Mouse (Mus musculus) neural tube, embryonic 12.5 days (tissue): Measurements from ENCODE around the gene Tmem190. TPM values are rescaled to one million over a fixed set of nuclear protein-coding genes. Genes with fewer than 3 reads are reported as not detected.

ENCODE experiments used
- ATAC-seq: fragments of 200-750 bp; cut with Nextera tagmentation; 2 replicates; pipeline ENCODE4 v1.8.0; 2017; ENCODE audit warnings: low read depth, mild to moderate bottlenecking, moderate TSS enrichment, moderate library complexity; ENCODE audit not compliant: low FRiP score
- H3K27ac ChIP-seq: fragments of 300-500 bp; sonication (generic); 2 replicates; pipeline ENCODE4 v1.5.1; 2016
- H3K27me3 ChIP-seq: fragments of 300-500 bp; sonication (generic); replicated peaks from 2 replicates; pipeline ENCODE4 v1.6.1; 2016; ENCODE audit warnings: mild to moderate bottlenecking
- H3K36me3 ChIP-seq: fragments of 300-500 bp; sonication (generic); 2 replicates; pipeline ENCODE4 v1.6.1; 2016; ENCODE audit warnings: mild to moderate bottlenecking
- H3K4me1 ChIP-seq: fragments of 300-500 bp; sonication (generic); 2 replicates; pipeline ENCODE4 v1.6.1; 2016
- H3K4me2 ChIP-seq: fragments of 300-500 bp; sonication (generic); replicated peaks from 2 replicates; pipeline ENCODE4 v1.6.1; 2016; ENCODE audit warnings: mild to moderate bottlenecking
- H3K4me3 ChIP-seq: fragments of 300-500 bp; sonication (generic); 2 replicates; pipeline ENCODE4 v1.5.1; 2016
- H3K9ac ChIP-seq: fragments of 300-500 bp; sonication (generic); 2 replicates; pipeline ENCODE4 v1.6.1; 2016; ENCODE audit warnings: mild to moderate bottlenecking
- H3K9me3 ChIP-seq: fragments of 300-500 bp; sonication (generic); 2 replicates; pipeline ENCODE4 v1.6.1; 2016; ENCODE audit warnings: mild to moderate bottlenecking
- WGBS: fragments of 180-500 bp; shearing (Covaris S2); methylation state at CpG from one replicate; pipeline ENCODE4 v1.1.7; 2016; 5-methylcytosine and 5-hydroxymethylcytosine counted together
- polyA plus RNA-seq: library from polyadenylated mRNA; unstranded; fragments of >200 nt; fragmentation: Nextera tagmentation; extraction: Ambion mirVana; gene quantifications from 2 replicates; pipeline ENCODE4 v1.2.1, GENCODE M21; 2016

The Tmem190 gene
- polyA plus RNA-seq, result not detected in 2 replicates

DNA sequence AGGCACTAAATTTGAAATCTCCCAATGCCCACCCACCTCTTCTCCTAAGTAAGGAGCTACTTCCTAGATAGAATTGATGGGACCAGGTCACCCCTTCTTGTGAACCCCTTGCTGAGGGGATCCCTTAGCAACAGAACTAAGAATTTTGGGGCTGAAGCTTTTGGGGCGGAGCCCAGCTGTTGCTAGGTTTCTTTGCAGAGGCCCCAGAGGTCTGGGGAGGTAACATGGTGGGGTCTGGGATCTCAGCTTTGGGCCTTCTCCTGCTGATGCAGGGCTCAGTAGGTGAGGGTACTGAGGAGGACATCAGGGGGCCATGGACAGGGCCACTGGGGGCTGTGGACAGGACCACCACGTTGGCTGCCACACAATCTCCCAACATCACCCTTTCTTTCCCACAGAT lies at the start of gene Tmem190, which contains the start of gene Il11:
Tmem190 (plus strand) TSS at position 179 of the 400 bp plus-strand sequence.
Il11 (minus strand) TSS at position 101 of the 400 bp plus-strand sequence.
- Histone ChIP-seq H3K27ac (no peak within 1 kb of the TSS), H3K9ac (no peak within 1 kb of the TSS), H3K4me2 (no peak within 1 kb of the TSS), H3K4me3 (no peak within 1 kb of the TSS), H3K4me1 (peaks cover 3% of the 10 kb centered on the region), H3K36me3 (no peaks in the 10 kb centered on the region), H3K27me3 (peaks cover 26% of the 10 kb centered on the region), H3K9me3 (no peaks in the 10 kb centered on the region)
- 82% methylated on average over 2 of the region's 2 CpGs for WGBS
- ATAC-seq, result no peak

DNA sequence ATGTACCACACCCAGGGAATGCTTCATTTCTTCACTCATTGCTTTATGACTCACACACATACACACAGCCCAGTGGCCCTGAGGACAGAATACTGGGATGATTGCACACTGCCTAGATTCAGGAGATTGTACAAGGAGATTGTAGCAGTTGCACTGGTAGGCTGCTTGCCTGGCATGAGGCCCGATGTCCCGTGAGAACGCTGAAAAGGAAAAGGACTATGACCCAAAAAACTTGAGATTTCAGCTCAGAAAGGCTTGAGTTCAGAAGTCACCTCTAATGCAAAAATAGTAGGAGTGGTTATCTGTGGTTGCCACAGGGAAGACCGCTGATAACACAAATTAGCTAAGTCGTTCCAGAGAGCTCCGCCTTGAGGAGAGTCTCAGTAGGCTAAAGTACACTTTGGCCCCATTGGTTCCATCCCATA lies 49.8 kb upstream of the Tmem190 start:
- ATAC-seq, result no peak
- Histone ChIP-seq H3K36me3 (no peaks in the 10 kb centered on the region), H3K4me1 (no peaks in the 10 kb centered on the region), H3K9me3 (no peaks in the 10 kb centered on the region), H3K27ac (no peak overlapping the region), H3K9ac (no peak overlapping the region), H3K4me2 (no peak overlapping the region), H3K27me3 (no peaks in the 10 kb centered on the region; the same call in 1 of the 2 replicates), H3K4me3 (no peak overlapping the region)
- WGBS, result 74% methylated on average over 6 of the region's 6 CpGs

DNA sequence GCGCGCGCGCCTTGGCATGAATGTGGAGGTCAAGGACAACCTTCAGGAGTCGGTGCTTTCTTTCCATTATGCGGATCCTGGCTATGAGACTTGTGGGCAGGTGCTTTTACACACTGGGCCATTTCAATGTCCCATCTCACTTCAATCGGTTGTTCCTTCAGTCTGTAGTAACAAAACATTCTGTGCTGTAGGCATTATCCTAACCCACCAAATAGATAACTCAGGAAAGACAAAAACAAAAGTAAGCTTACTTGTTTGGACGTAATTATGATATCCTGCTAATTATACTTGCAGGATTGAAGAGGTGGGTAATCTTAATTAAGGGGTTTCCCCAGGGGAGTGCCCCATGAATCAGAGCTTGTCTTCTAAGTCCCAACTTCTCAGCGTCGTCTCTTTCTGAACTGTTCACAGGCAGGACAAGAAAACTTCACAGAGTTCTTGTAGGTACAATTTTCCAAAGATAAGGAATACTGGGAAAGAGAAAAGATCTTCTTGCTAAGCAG lies 43.6 kb upstream of the Tmem190 start:
- ATAC-seq, result no peak; the same call in 1 of the 2 replicates
- Histone ChIP-seq H3K27ac (peak overlapping the region; percentile 37; the same call in 1 of the 2 replicates), H3K9ac (no peak overlapping the region), H3K9me3 (no peaks in the 10 kb centered on the region), H3K27me3 (no peaks in the 10 kb centered on the region), H3K36me3 (peaks cover 8% of the 10 kb centered on the region; the same call in 1 of the 2 replicates), H3K4me3 (peak overlapping the region; percentile 71; the same call in 1 of the 2 replicates), H3K4me1 (peaks cover 31% of the 10 kb centered on the region), H3K4me2 (peak overlapping the region; percentile 86)
- 48% methylated on average over 10 of the region's 10 CpGs for WGBS

DNA sequence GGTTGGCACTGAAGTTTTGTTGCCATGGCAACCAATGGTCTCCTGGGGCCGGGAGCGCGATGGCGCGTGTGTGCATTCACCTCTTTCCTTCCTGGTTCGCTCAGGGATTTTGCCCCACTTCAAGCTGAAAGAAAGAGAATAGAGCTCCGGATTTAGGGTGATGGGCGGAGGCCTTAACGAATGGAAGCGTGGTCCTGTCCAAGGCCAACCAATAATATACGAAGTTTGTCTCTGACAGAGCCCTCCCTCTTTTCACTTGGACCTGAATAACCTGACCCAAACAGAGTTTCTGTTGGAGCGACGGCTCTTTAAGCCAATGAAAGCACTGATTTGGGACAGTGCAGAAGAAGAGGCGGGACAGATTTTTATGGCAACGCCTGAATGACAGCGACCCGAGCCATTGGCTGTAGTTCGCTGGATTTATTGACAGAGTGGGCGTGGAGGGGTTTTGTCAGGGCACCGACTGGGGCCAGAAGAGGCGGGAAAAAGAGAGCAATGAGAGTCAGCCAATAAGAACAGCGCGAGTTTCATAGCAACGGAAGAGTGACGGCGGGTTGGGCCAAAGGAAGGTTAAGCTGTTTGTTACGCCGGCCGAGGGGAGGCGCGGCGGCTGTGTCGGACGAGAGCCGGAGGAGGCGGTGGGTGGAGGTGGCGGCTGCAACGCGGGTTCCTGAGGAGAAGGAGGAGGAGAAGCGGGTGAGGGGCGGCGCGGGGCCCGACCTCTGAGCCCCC lies 43.0 kb upstream of the Tmem190 start, which contains the start of gene Kmt5c:
Kmt5c (plus strand) TSS at position 572 of the 732 bp plus-strand sequence.
- 0% methylated on average over 42 of the region's 44 CpGs for WGBS
- peaks cover 31% of the 10 kb centered on the region for H3K4me1 ChIP-seq
- peaks cover 14% of the 10 kb centered on the region; the same call in 1 of the 2 replicates for H3K36me3 ChIP-seq
- H3K27me3 ChIP-seq, result no peaks in the 10 kb centered on the region
- peak within 1 kb of the TSS; percentile 68 for H3K27ac ChIP-seq
- peak; percentile 97 for ATAC-seq
- peak within 1 kb of the TSS; percentile 86 for H3K4me2 ChIP-seq
- H3K9ac ChIP-seq, result peak within 1 kb of the TSS; percentile 89
- H3K4me3 ChIP-seq, result peak within 1 kb of the TSS; percentile 71
- H3K9me3 ChIP-seq, result no peaks in the 10 kb centered on the region

DNA sequence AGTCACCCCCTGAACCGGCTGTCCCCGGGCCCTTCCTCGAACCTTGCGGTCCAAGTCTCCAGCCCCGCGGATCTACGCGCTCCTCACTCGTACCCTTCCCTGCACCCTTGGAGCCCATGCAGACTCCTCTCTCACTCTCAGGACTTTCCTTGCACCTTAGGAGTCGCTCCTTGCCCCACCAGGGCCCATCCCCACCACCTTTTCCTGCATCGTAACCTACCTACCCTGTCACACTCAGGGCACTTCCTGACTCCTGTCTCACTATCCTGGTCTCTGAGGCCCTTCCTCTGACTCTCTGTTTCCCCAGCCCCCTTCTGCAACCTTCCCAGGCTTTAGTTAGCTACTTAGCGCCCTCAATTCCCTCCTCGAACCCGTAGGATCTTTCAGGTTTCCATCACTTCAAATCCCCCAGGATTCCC lies 42.4 kb upstream of the Tmem190 start:
- WGBS, result 0% methylated on average over 13 of the region's 14 CpGs
- H3K27me3 ChIP-seq, result no peaks in the 10 kb centered on the region
- H3K9me3 ChIP-seq, result no peaks in the 10 kb centered on the region
- peaks cover 31% of the 10 kb centered on the region for H3K4me1 ChIP-seq
- peak overlapping the region; percentile 86 for H3K4me2 ChIP-seq
- peak overlapping the region; percentile 71 for H3K4me3 ChIP-seq
- peaks cover 16% of the 10 kb centered on the region for H3K36me3 ChIP-seq
- H3K27ac ChIP-seq, result peak overlapping the region; percentile 68
- peak; percentile 48 for ATAC-seq
- peak overlapping the region; percentile 89 for H3K9ac ChIP-seq

DNA sequence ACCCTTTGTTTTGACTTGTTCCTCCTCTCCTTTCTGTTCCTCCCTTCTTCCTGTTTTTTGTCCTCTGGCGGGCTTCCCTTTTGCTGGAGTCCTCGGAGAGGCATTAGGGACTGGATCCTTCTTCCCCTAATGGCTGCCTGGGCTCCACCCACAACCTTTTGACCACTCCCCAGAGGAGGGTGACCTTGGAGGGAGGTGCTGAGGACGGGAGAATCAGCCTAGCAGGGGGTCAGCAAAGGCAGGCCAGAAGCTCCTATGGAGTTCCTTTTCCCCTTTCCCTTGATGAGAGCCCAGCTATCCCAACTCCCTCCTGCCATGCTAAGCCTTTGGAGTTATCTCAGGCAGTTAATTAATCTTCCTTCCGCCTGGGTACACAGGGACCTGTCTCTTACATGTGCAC lies 41.6 kb upstream of the Tmem190 start:
- peaks cover 21% of the 10 kb centered on the region for H3K36me3 ChIP-seq
- ATAC-seq, result no peak
- peak overlapping the region; percentile 68; the same call in 1 of the 2 replicates for H3K27ac ChIP-seq
- peaks cover 31% of the 10 kb centered on the region for H3K4me1 ChIP-seq
- peak overlapping the region; percentile 86 for H3K4me2 ChIP-seq
- WGBS, result 4% methylated on average over 4 of the region's 4 CpGs
- H3K9ac ChIP-seq, result peak overlapping the region; percentile 89
- H3K4me3 ChIP-seq, result peak overlapping the region; percentile 71
- no peaks in the 10 kb centered on the region for H3K9me3 ChIP-seq
- no peaks in the 10 kb centered on the region for H3K27me3 ChIP-seq

DNA sequence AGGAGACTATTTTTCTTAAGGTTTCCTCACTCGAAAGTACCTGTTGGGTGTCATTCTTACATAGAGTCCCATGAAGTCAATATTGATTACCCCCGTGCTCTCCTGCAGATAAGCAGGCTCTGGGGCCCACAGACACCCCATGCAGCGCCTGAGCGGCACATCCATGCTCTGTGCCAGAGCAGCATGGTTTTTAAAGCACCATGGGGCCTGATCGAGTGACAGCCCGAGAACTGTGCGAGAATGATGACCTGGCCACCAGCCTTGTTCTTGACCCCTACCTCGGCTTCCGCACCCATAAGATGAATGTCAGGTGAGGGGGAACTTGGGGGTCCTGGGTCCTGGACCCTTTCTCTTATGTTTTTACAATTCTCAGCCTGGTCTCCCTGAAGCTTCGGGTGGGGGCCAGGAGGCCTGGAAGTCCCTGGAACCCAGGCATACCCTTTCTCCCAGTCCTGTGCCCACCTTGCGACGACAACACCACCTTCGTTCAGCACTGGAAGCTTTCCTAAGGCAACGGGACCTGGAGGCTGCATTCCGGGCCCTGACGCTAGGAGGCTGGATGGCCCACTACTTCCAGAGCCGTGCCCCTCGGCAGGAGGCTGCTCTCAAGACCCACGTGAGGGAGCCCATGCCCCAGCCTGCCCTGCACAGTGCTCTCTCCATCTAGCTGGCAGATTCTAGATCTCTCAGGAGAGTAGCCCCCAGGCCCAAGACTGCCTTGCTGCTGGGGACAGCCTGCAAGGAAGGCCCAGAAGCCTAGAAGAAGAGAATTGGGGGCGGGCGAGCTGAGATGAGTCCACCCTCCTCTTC lies 40.9 kb upstream of the Tmem190 start:
- H3K27ac ChIP-seq, result no peak overlapping the region
- 0 out of 2 replicates have a peak overlapping the region, but pooled peaks have one; percentile 19 for H3K9ac ChIP-seq
- peak overlapping the region; percentile 71; the same call in 1 of the 2 replicates for H3K4me3 ChIP-seq
- H3K36me3 ChIP-seq, result peaks cover 28% of the 10 kb centered on the region
- H3K4me2 ChIP-seq, result peak overlapping the region; percentile 86
- WGBS, result 83% methylated on average over 21 of the region's 21 CpGs
- ATAC-seq, result no peak
- no peaks in the 10 kb centered on the region for H3K9me3 ChIP-seq
- H3K4me1 ChIP-seq, result peaks cover 31% of the 10 kb centered on the region
- H3K27me3 ChIP-seq, result no peaks in the 10 kb centered on the region

DNA sequence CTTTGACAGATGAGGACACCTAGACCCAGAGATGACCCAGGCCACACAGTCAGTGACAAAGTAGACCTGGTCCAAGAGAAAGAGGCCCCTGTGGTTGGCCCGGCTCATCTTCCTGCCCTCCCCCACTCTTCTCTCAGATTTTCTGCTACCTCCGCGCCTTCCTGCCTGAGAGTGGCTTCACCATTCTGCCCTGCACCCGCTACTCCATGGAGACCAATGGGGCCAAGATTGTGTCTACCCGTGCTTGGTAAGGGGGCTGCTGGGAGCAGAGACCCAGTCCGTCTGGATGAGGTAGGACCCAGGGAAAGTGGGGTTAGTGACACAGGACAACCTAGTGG lies 40.3 kb upstream of the Tmem190 start:
- Histone ChIP-seq H3K9me3 (no peaks in the 10 kb centered on the region), H3K27ac (no peak overlapping the region), H3K4me1 (peaks cover 31% of the 10 kb centered on the region), H3K4me3 (no peak overlapping the region), H3K36me3 (peaks cover 31% of the 10 kb centered on the region), H3K27me3 (no peaks in the 10 kb centered on the region), H3K4me2 (peak overlapping the region; percentile 86), H3K9ac (0 out of 2 replicates have a peak overlapping the region, but pooled peaks have one; percentile 21)
- WGBS, result 89% methylated on average over 6 of the region's 6 CpGs
- ATAC-seq, result no peak

DNA sequence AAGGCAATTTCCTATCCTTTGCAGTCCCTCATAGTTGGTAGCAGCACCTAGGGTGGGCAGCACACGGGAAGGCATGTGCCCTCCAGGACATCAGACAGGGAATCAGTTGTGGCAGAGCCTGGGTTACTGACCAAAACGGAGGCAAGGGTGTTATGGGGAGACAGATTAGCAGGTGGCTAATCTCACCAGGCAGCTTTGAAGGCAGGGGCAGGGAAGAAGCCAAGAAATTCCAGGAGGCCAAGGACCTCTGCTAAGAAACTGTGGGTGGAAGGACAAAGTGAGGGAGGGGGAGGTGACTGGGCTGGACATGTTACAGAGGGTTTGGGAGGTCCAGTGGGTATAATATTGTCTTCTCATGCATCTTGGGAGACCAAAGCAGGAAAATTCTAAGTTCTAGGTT lies 39.4 kb upstream of the Tmem190 start:
- no peak overlapping the region for H3K27ac ChIP-seq
- peaks cover 31% of the 10 kb centered on the region for H3K36me3 ChIP-seq
- no peak for ATAC-seq
- H3K4me1 ChIP-seq, result peaks cover 31% of the 10 kb centered on the region
- H3K9ac ChIP-seq, result no peak overlapping the region
- WGBS, result 75% methylated on average over 2 of the region's 2 CpGs
- H3K9me3 ChIP-seq, result no peaks in the 10 kb centered on the region
- no peaks in the 10 kb centered on the region for H3K27me3 ChIP-seq
- no peak overlapping the region for H3K4me3 ChIP-seq
- 0 out of 2 replicates have a peak overlapping the region, but pooled peaks have one; percentile 86 for H3K4me2 ChIP-seq

DNA sequence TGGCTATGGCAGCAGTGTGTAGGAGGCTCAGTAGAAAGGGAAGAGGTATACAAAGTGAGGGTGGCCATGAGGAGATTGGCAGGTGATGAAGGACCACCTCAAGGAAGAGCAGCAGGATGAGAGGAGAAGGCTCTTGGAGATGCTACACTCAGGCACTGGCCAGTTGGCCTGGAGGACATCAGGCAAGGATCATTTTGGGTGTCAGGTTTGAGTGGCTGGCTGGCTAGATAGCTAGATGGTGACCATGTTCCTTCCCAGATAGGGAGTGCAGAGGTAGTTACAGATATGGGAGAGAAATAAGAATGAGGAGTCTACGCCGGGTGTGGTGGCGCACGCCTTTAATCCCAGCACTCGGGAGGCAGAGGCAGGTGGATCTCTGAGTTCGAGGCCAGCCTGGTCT lies 37.9 kb upstream of the Tmem190 start:
- Histone ChIP-seq H3K4me3 (no peak overlapping the region), H3K36me3 (peaks cover 36% of the 10 kb centered on the region), H3K4me1 (peaks cover 25% of the 10 kb centered on the region), H3K4me2 (no peak overlapping the region), H3K27ac (no peak overlapping the region), H3K27me3 (no peaks in the 10 kb centered on the region), H3K9me3 (no peaks in the 10 kb centered on the region), H3K9ac (no peak overlapping the region)
- ATAC-seq, result no peak
- WGBS, result 95% methylated on average over 6 of the region's 6 CpGs

DNA sequence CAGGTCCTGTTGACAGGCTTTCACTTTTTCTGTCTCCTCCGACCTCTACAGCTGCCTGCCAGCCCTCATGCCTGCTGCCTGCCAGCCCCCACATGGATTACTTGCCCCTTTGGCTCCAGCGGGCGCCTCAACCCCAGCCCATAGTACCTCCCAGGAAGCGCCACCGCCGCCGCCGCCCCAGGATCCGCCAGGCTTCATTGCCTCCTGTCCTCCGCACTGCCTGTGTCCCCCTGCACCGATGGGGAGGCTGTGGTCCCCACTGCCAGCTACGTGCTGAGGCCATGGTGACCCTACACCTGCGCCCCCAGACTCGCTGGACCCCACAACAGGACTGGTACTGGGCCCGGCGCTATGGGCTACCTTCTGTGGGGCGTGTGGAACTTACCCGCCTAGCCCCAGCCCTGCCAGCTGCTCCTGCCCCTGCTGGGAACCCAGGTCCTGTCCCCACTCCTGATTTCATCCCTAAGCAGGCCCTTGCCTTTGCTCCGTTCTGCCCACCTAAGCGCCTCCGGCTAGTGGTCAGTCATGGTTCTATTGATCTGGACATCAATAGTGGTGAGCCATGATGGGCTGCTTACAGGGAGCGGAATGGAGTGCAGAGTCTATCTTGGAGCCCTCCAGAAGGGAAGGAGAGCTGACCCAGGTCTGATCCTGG lies 36.3 kb upstream of the Tmem190 start:
- Histone ChIP-seq H3K4me1 (peaks cover 17% of the 10 kb centered on the region), H3K9ac (no peak overlapping the region), H3K27me3 (no peaks in the 10 kb centered on the region), H3K9me3 (no peaks in the 10 kb centered on the region), H3K4me3 (no peak overlapping the region), H3K4me2 (no peak overlapping the region), H3K36me3 (peaks cover 36% of the 10 kb centered on the region), H3K27ac (no peak overlapping the region)
- WGBS, result 88% methylated on average over 22 of the region's 22 CpGs
- ATAC-seq, result no peak
